Mouse (Mus musculus): ENCODE data around the gene Cish. TPM values are rescaled to one million over a fixed set of nuclear protein-coding genes. Genes with fewer than 3 reads are reported as not detected.

Cish gene
- polyA plus RNA-seq, 1 experiment from 2014 or later = 4.4 TPM

DNA sequence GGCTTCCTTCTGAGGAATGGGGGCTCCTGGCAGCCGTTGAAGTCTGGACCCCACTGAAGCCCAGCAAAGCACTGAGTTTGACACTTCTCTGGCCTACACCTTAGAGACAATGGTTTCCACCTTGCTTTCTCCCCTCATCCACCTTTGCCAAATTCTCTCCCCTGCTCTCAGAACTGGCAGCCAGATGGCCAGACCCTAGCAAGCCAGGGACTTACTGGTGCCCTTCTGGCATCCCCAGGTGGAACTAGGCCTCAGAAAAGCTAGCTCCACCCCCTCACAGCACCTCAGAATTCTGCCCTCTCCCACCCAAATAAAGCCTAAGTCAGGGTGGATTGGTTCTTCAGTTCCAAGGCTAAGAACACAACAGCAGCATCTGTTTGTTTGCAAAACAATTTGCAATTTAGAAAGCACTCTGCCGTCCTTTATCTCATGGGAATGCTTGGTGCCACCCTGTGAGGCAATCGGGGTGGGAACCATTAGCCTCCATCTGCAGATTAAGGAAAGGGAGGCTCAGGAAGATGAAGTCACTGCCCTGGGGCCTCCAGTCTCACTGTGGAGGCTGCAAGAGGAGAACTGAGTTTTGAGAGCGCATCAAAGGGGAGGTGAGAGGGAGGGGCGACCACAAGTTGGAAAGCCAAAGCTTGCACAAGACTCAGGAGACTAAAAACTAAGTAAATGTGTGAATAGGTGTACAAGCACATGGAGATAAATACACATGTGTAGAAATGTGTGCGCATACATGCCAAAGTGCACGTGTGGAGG lies 24.5 kb upstream of the Cish start:
- Histone ChIP-seq H3K4me2 (ENCODE audit: low read depth, severe bottlenecking) (no peak overlapping the region), H3K9me3 (ENCODE audit: control insufficient read depth, low read length) (no peaks in the 10 kb centered on the region), H3K36me3 (ENCODE audit: control insufficient read depth, insufficient read depth, low read length) (no peaks in the 10 kb centered on the region), H3K9ac (ENCODE audit: low read length) (no peak overlapping the region), H3K4me1 (ENCODE audit: control insufficient read depth, insufficient read depth, low read length) (no peaks in the 10 kb centered on the region), H3K27ac (replicated peaks; ENCODE audit: low read depth, low read length) (no peak overlapping the region), H3K4me3 (ENCODE audit: low read depth, low read length) (no peak overlapping the region), H3K27me3 (ENCODE audit: control insufficient read depth, insufficient read depth, low read length) (no peaks in the 10 kb centered on the region)
- DNase-seq (ENCODE audit: low spot score) (no peak), ATAC-seq (ENCODE audit: insufficient number of reproducible peaks, low FRiP score, low TSS enrichment, low read depth) (no peak)
- WGBS = 68% methylated on average over 7 of the region's 7 CpGs

DNA sequence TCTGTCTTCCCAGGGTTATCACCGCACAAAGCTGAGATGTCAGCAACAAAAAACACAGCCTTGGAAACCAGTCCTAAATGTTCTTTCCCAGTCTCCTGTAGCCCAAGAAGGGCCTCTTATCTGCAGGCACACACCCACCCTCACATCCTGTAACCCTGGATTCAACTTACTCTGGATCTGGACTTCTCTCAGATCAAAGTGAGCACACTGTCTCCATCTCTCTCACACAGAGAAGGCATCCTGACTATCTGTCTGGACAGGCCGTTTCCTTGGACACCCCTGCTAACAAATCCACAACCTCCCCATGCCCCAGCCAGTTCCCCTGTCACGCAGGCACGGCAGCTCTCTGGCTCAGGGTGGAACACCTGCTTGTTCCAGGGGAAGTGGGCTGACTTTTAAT lies 23.5 kb upstream of the Cish start:
- H3K36me3 ChIP-seq (ENCODE audit: control insufficient read depth, insufficient read depth, low read length) = no peaks in the 10 kb centered on the region

GRCm38 (mm10) chr9:107273184-107273583 lies 22.6 kb upstream of the Cish start:
- no peak overlapping the region for H3K9ac ChIP-seq (ENCODE audit: low read length)
- H3K9me3 ChIP-seq (ENCODE audit: control insufficient read depth, low read length) = no peaks in the 10 kb centered on the region
- H3K27me3 ChIP-seq (ENCODE audit: control insufficient read depth, insufficient read depth, low read length) = no peaks in the 10 kb centered on the region
- DNase-seq (ENCODE audit: low spot score) (no peak), ATAC-seq (ENCODE audit: insufficient number of reproducible peaks, low FRiP score, low TSS enrichment, low read depth) (no peak)
- no peak overlapping the region for H3K27ac ChIP-seq (replicated peaks; ENCODE audit: low read depth, low read length)
- H3K4me3 ChIP-seq (ENCODE audit: low read depth, low read length) = no peak overlapping the region
- WGBS = 73% methylated on average over 10 of the region's 10 CpGs
- no peak overlapping the region for H3K4me2 ChIP-seq (ENCODE audit: low read depth, severe bottlenecking)
- no peaks in the 10 kb centered on the region for H3K4me1 ChIP-seq (ENCODE audit: control insufficient read depth, insufficient read depth, low read length)
- no peaks in the 10 kb centered on the region for H3K36me3 ChIP-seq (ENCODE audit: control insufficient read depth, insufficient read depth, low read length)

More for the DNA sequence above, 23.5 kb upstream of the Cish start:
- Histone ChIP-seq H3K4me1 (ENCODE audit: control insufficient read depth, insufficient read depth, low read length) (no peaks in the 10 kb centered on the region), H3K4me3 (ENCODE audit: low read depth, low read length) (no peak overlapping the region), H3K27me3 (ENCODE audit: control insufficient read depth, insufficient read depth, low read length) (no peaks in the 10 kb centered on the region), H3K9me3 (ENCODE audit: control insufficient read depth, low read length) (no peaks in the 10 kb centered on the region), H3K4me2 (ENCODE audit: low read depth, severe bottlenecking) (no peak overlapping the region), H3K27ac (replicated peaks; ENCODE audit: low read depth, low read length) (no peak overlapping the region), H3K9ac (ENCODE audit: low read length) (no peak overlapping the region)
- ATAC-seq (ENCODE audit: insufficient number of reproducible peaks, low FRiP score, low TSS enrichment, low read depth) (no peak), DNase-seq (ENCODE audit: low spot score) (no peak)
- WGBS = 66% methylated on average over 4 of the region's 4 CpGs

GRCm38 (mm10) chr9:107274751-107275150 lies 21.1 kb upstream of the Cish start:
- H3K27ac ChIP-seq (replicated peaks; ENCODE audit: low read depth, low read length) = no peak overlapping the region
- WGBS = 46% methylated on average over 6 of the region's 6 CpGs
- no peak for DNase-seq (ENCODE audit: low spot score)

DNA sequence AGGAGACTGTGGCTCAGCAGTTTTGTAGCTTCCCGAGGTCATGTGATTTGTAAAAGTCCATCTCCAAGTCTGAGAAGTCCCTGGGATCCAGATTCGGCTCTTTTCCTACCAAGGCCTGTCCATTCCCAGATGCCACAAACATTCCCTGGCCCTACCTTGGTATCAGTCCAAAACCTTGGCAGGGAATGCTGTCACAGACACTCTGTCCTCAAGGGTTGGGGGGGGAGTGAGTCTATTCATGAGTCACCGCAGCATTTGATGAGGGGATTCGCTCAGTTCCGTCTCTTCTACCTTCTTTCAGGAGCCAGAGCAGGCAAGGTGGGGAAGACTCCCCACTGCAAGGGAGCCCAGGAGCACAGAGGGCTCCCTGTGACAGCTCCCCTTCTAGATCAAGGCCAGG lies 20.1 kb upstream of the Cish start:
- Histone ChIP-seq H3K4me3 (ENCODE audit: low read depth, low read length) (no peak overlapping the region), H3K4me2 (ENCODE audit: low read depth, severe bottlenecking) (no peak overlapping the region), H3K4me1 (ENCODE audit: control insufficient read depth, insufficient read depth, low read length) (peaks cover 14% of the 10 kb centered on the region), H3K27me3 (ENCODE audit: control insufficient read depth, insufficient read depth, low read length) (no peaks in the 10 kb centered on the region), H3K9ac (ENCODE audit: low read length) (no peak overlapping the region), H3K9me3 (ENCODE audit: control insufficient read depth, low read length) (no peaks in the 10 kb centered on the region), H3K36me3 (ENCODE audit: control insufficient read depth, insufficient read depth, low read length) (no peaks in the 10 kb centered on the region), H3K27ac (replicated peaks; ENCODE audit: low read depth, low read length) (no peak overlapping the region)
- DNase-seq (ENCODE audit: low spot score) (no peak), ATAC-seq (ENCODE audit: insufficient number of reproducible peaks, low FRiP score, low TSS enrichment, low read depth) (no peak)
- WGBS = 88% methylated on average over 5 of the region's 5 CpGs

More at GRCm38 (mm10) chr9:107274751-107275150, 21.1 kb upstream of the Cish start:
- Histone ChIP-seq H3K9ac (ENCODE audit: low read length) (no peak overlapping the region), H3K36me3 (ENCODE audit: control insufficient read depth, insufficient read depth, low read length) (no peaks in the 10 kb centered on the region), H3K9me3 (ENCODE audit: control insufficient read depth, low read length) (no peaks in the 10 kb centered on the region), H3K27me3 (ENCODE audit: control insufficient read depth, insufficient read depth, low read length) (no peaks in the 10 kb centered on the region), H3K4me2 (ENCODE audit: low read depth, severe bottlenecking) (no peak overlapping the region), H3K4me1 (ENCODE audit: control insufficient read depth, insufficient read depth, low read length) (peaks cover 5% of the 10 kb centered on the region), H3K4me3 (ENCODE audit: low read depth, low read length) (no peak overlapping the region)
- ATAC-seq (ENCODE audit: insufficient number of reproducible peaks, low FRiP score, low TSS enrichment, low read depth) = no peak

DNA sequence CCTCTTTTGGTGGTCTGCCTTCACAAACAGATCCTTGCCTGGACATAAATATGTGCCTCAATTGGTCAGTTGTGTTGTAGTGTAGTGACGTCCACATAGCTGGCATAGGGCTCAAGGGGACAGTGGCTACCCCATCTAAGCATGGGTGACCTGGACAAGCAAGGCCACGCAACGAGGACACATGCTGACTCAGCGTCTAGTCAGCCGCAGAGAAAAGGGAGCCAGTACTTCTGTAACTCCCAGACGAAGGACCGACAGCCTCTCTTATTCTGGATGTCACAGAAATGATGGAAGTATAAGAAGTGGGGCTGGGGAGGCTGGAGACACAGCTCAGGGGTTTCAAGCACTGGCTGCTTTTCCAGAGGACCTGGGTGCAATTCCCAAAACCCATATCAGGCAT lies 18.2 kb upstream of the Cish start:
- Histone ChIP-seq H3K4me3 (ENCODE audit: low read depth, low read length) (no peak overlapping the region), H3K36me3 (ENCODE audit: control insufficient read depth, insufficient read depth, low read length) (no peaks in the 10 kb centered on the region), H3K9ac (ENCODE audit: low read length) (no peak overlapping the region), H3K4me2 (ENCODE audit: low read depth, severe bottlenecking) (no peak overlapping the region), H3K27ac (replicated peaks; ENCODE audit: low read depth, low read length) (no peak overlapping the region), H3K27me3 (ENCODE audit: control insufficient read depth, insufficient read depth, low read length) (no peaks in the 10 kb centered on the region), H3K9me3 (ENCODE audit: control insufficient read depth, low read length) (no peaks in the 10 kb centered on the region), H3K4me1 (ENCODE audit: control insufficient read depth, insufficient read depth, low read length) (peaks cover 14% of the 10 kb centered on the region)
- DNase-seq (ENCODE audit: low spot score) (no peak), ATAC-seq (ENCODE audit: insufficient number of reproducible peaks, low FRiP score, low TSS enrichment, low read depth) (no peak)
- 83% methylated on average over 7 of the region's 7 CpGs for WGBS

GRCm38 (mm10) chr9:107278126-107278525 lies 17.7 kb upstream of the Cish start:
- no peak overlapping the region for H3K27ac ChIP-seq (replicated peaks; ENCODE audit: low read depth, low read length)
- ATAC-seq (ENCODE audit: insufficient number of reproducible peaks, low FRiP score, low TSS enrichment, low read depth) = no peak
- no peak for DNase-seq (ENCODE audit: low spot score)
- no peak overlapping the region for H3K9ac ChIP-seq (ENCODE audit: low read length)
- H3K36me3 ChIP-seq (ENCODE audit: control insufficient read depth, insufficient read depth, low read length) = no peaks in the 10 kb centered on the region
- peaks cover 14% of the 10 kb centered on the region for H3K4me1 ChIP-seq (ENCODE audit: control insufficient read depth, insufficient read depth, low read length)
- no peak overlapping the region for H3K4me3 ChIP-seq (ENCODE audit: low read depth, low read length)
- H3K27me3 ChIP-seq (ENCODE audit: control insufficient read depth, insufficient read depth, low read length) = no peaks in the 10 kb centered on the region
- 50% methylated on average over 4 of the region's 4 CpGs for WGBS
- no peak overlapping the region for H3K4me2 ChIP-seq (ENCODE audit: low read depth, severe bottlenecking)
- H3K9me3 ChIP-seq (ENCODE audit: control insufficient read depth, low read length) = no peaks in the 10 kb centered on the region

DNA sequence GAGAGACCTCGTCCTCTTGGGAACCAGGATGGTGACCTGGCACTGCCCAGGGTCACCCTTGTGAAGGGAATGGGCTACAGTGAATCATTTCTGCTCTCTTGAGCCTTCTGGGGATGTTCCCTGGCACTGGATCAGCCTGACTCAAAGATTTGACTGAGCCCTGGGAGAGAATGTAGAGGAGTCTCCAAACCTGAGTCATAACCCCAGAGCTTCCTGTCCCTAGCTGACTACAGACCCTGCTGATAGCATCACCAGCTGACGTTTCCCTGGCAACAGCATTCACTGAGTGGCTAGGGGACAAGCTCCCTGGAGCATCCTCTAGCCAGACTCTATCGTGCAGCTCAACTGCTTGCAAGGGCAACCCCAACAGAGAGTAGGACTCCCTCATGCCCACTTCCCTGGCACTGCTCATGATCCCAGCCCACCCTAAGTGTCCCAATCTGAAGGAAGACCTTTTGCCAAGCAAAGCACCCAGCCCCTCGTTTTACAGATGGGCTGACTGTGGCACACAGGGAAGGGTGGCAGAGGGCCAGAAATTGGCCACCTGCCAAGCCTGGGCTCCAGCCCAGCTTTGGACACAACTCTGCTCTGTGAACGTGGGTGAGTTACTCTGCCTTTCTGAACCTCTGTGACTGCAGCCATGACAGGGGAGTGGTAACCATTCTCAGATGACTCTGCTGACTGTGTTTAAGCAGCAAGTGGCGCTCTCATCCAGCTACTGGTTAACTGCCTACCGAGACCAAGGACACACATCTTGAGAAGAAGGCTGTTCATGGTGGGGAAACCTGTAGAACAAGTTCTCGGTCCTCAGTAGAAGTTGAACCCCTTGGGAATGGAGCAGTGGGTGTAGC lies 17.1 kb upstream of the Cish start:
- H3K4me1 ChIP-seq (ENCODE audit: control insufficient read depth, insufficient read depth, low read length) = peaks cover 14% of the 10 kb centered on the region
- H3K27me3 ChIP-seq (ENCODE audit: control insufficient read depth, insufficient read depth, low read length) = no peaks in the 10 kb centered on the region
- ATAC-seq (ENCODE audit: insufficient number of reproducible peaks, low FRiP score, low TSS enrichment, low read depth) = no peak
- H3K4me3 ChIP-seq (ENCODE audit: low read depth, low read length) = no peak overlapping the region
- H3K9me3 ChIP-seq (ENCODE audit: control insufficient read depth, low read length) = no peaks in the 10 kb centered on the region
- no peak overlapping the region for H3K27ac ChIP-seq (replicated peaks; ENCODE audit: low read depth, low read length)
- no peaks in the 10 kb centered on the region for H3K36me3 ChIP-seq (ENCODE audit: control insufficient read depth, insufficient read depth, low read length)
- no peak overlapping the region for H3K9ac ChIP-seq (ENCODE audit: low read length)
- no peak overlapping the region for H3K4me2 ChIP-seq (ENCODE audit: low read depth, severe bottlenecking)
- 66% methylated on average over 8 of the region's 8 CpGs for WGBS
- DNase-seq (ENCODE audit: low spot score) = no peak

All from limb, embryonic 11.5 days (tissue).